Mouse (Mus musculus) spleen, adult 2 months (tissue): Measurements from ENCODE around the gene Fbxl17. TPM values are rescaled to one million over a fixed set of nuclear protein-coding genes. Genes with fewer than 3 reads are reported as not detected.

Experiments used
- DNase-seq, 2 experiments: peaks; one replicate each; pipeline versions ENCODE4 v3.0.0 to v3.0.0-alpha.2; 2012 to 2021; ENCODE audit warnings: low spot score in 2 of 2, low read depth in 1 of 2
- H3K27ac ChIP-seq: fragments of 200-500 bp; 2 replicates; pipeline ENCODE4 v1.5.1; 2012; ENCODE audit warnings: low read length, inconsistent platforms; ENCODE audit not compliant: insufficient read depth
- H3K27me3 ChIP-seq: fragments of 200-500 bp; 2 replicates; pipeline ENCODE4 v1.6.1; 2012; ENCODE audit warnings: mild to moderate bottlenecking, moderate library complexity, low read length, inconsistent platforms; ENCODE audit not compliant: control insufficient read depth, insufficient read depth
- H3K36me3 ChIP-seq: fragments of 200-500 bp; 2 replicates; pipeline ENCODE4 v1.6.1; 2012; ENCODE audit warnings: mild to moderate bottlenecking, low read length, inconsistent platforms; ENCODE audit not compliant: control insufficient read depth, insufficient read depth
- H3K4me1 ChIP-seq: fragments of 200-500 bp; 2 replicates; pipeline ENCODE4 v1.6.1; 2011; ENCODE audit warnings: inconsistent platforms; ENCODE audit not compliant: control insufficient read depth, insufficient read depth, insufficient read length
- H3K4me3 ChIP-seq: fragments of 200-500 bp; 2 replicates; pipeline ENCODE4 v1.5.1; 2011; ENCODE audit warnings: mild to moderate bottlenecking, inconsistent platforms; ENCODE audit not compliant: insufficient read depth, insufficient read length; ENCODE audit errors: extremely low read depth
- CTCF ChIP-seq: fragments of 200-500 bp; IDR thresholded peaks from 2 replicates; pipeline ENCODE4 v1.5.1; 2011; ENCODE audit warnings: mild to moderate bottlenecking, inconsistent platforms; ENCODE audit not compliant: insufficient read depth, insufficient read length, insufficient replicate concordance; ENCODE audit errors: extremely low read depth
- POLR2A ChIP-seq: fragments of 200-500 bp; IDR thresholded peaks from 2 replicates; pipeline ENCODE4 v1.6.1; 2011; ENCODE audit warnings: low read depth, low read length, inconsistent platforms
- WGBS: fragments of 180-500 bp; shearing (Covaris S2); methylation state at CpG from one replicate; pipeline ENCODE4 v1.1.7; 2018; 5-methylcytosine and 5-hydroxymethylcytosine counted together
- polyA plus RNA-seq: library from polyadenylated mRNA; depleted of rRNA; stranded (reverse); fragments of >200 nt; gene quantifications from 2 replicates; pipeline ENCODE4 v1.2.3, GENCODE M21; 2012

The Fbxl17 gene
- polyA plus RNA-seq, 1 experiment, result 4.7 TPM

DNA sequence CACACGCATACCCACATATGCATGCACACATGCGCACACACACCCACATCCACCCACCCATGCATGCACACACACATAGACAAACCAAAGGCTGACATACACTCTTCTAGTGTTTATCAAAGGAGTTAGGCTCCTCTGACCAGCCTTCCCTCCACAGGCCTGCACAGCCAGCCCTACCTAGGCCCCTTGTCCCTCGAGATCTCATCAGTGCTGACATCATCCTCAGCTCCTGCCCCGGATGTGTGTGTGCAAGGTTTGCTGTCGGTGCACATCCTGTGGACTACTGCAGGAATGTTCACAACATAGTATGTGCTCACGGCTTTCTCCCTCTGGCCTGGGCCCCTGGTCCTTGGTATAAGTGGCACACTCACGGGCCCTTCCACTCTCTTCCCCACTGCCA, 177.0 kb downstream of the Fbxl17 start:
- TF ChIP-seq CTCF, result no peak
- TF ChIP-seq POLR2A, result no peak
- 81% methylated on average over 7 of the region's 7 CpGs for WGBS
- no peaks in the 10 kb centered on the region for H3K36me3 ChIP-seq

DNA sequence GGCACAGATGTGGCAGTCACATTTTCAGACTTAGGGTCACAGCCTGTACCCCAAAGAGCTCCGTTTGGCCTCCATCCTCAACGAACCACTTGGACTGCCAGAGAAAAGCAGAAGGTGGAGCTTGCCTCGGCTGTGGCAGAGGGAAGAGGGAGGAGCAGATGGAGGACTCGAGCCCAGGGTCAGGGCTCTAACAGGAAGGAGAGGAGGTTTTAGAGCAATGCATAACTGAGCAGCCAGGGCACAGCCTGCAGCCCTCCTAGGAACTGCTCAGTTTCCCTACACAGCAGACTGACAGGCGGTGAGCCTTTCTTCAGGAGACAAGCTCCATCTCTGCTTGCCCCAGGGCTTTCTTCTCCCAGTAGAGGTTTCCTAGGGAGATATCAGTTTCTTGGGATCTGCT, 178.5 kb downstream of the Fbxl17 start:
- Histone ChIP-seq H3K4me1 (no peaks in the 10 kb centered on the region), H3K4me3 (no peak overlapping the region), H3K36me3 (no peaks in the 10 kb centered on the region), H3K27ac (no peak overlapping the region), H3K27me3 (no peaks in the 10 kb centered on the region)
- DNase-seq, result no peak
- TF ChIP-seq CTCF, result no peak
- no peak for TF ChIP-seq POLR2A
- 21% methylated on average over 5 of the region's 5 CpGs for WGBS

More for the DNA sequence above, 177.0 kb downstream of the Fbxl17 start:
- DNase-seq, result no peak
- Histone ChIP-seq H3K27me3 (no peaks in the 10 kb centered on the region), H3K4me1 (no peaks in the 10 kb centered on the region), H3K27ac (no peak overlapping the region), H3K4me3 (no peak overlapping the region)

DNA sequence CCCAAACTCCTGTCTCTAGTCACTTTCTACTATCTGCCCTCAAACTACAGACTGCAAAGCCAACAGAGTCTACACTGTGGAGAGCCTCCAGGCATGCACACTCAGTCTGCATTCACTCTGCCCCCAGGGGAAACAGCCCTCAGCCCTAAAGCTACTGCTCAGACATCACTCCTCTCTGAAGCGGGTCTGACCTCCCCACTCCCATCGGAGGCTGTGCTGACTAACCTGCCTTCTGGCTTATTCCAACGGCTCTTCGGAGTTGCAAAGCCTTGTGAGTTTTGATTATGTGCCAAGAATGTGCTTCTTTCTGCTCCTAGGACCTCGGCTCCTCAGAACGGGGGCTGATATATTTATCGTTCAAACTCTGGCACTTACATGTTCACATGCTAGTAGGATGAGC, 182.3 kb downstream of the Fbxl17 start:
- H3K4me1 ChIP-seq, result no peaks in the 10 kb centered on the region
- TF ChIP-seq POLR2A (no peak), CTCF (no peak)
- H3K27me3 ChIP-seq, result no peaks in the 10 kb centered on the region
- 86% methylated on average over 7 of the region's 7 CpGs for WGBS
- no peak overlapping the region for H3K27ac ChIP-seq
- H3K4me3 ChIP-seq, result no peak overlapping the region
- no peaks in the 10 kb centered on the region for H3K36me3 ChIP-seq
- DNase-seq, result no peak

GRCm38 (mm10) chr17:63315646-63316480, 184.0 kb downstream of the Fbxl17 start:
- TF ChIP-seq POLR2A (no peak), CTCF (no peak)
- Histone ChIP-seq H3K27me3 (no peaks in the 10 kb centered on the region), H3K36me3 (no peaks in the 10 kb centered on the region), H3K27ac (no peak overlapping the region), H3K4me3 (no peak overlapping the region), H3K4me1 (no peaks in the 10 kb centered on the region)
- DNase-seq, result no peak
- 89% methylated on average over 12 of the region's 12 CpGs for WGBS

- no peak overlapping the region for H3K4me3 ChIP-seq
- no peak overlapping the region for H3K27ac ChIP-seq
- DNase-seq, result no peak
- H3K4me1 ChIP-seq, result no peaks in the 10 kb centered on the region
- 90% methylated on average over 3 of the region's 3 CpGs for WGBS
- H3K27me3 ChIP-seq, result no peaks in the 10 kb centered on the region; the same call in 1 of the 2 replicates
- TF ChIP-seq POLR2A, result no peak
- no peak for TF ChIP-seq CTCF
- H3K36me3 ChIP-seq, result no peaks in the 10 kb centered on the region
Measured at GRCm38 (mm10) chr17:63312804-63313203, 187.0 kb downstream of the Fbxl17 start.

- H3K27me3 ChIP-seq, result no peaks in the 10 kb centered on the region; the same call in 1 of the 2 replicates
- H3K27ac ChIP-seq, result no peak overlapping the region
- no peaks in the 10 kb centered on the region for H3K4me1 ChIP-seq
- TF ChIP-seq POLR2A (no peak), CTCF (no peak)
- H3K36me3 ChIP-seq, result no peaks in the 10 kb centered on the region
- WGBS, result 86% methylated on average over 10 of the region's 10 CpGs
- no peak overlapping the region for H3K4me3 ChIP-seq
- DNase-seq, result no peak
Measured at GRCm38 (mm10) chr17:63312330-63312729, 187.5 kb downstream of the Fbxl17 start.

- no peaks in the 10 kb centered on the region for H3K4me1 ChIP-seq
- H3K27ac ChIP-seq, result no peak overlapping the region
- H3K36me3 ChIP-seq, result no peaks in the 10 kb centered on the region
- H3K27me3 ChIP-seq, result no peaks in the 10 kb centered on the region; the same call in 1 of the 2 replicates
- H3K4me3 ChIP-seq, result no peak overlapping the region
- no peak for DNase-seq
- WGBS, result 91% methylated on average over 3 of the region's 3 CpGs
- TF ChIP-seq POLR2A (no peak), CTCF (no peak)
Measured at GRCm38 (mm10) chr17:63311613-63312012, 188.2 kb downstream of the Fbxl17 start.
